Mouse (Mus musculus): ENCODE measurements at regions not wholly inside any gene's neighbourhood (a gene's known extent, or its start where the extent isn't known, plus 50 kb on each side); places are given as distances from the start of the nearest gene placed in this dataset.

DNA sequence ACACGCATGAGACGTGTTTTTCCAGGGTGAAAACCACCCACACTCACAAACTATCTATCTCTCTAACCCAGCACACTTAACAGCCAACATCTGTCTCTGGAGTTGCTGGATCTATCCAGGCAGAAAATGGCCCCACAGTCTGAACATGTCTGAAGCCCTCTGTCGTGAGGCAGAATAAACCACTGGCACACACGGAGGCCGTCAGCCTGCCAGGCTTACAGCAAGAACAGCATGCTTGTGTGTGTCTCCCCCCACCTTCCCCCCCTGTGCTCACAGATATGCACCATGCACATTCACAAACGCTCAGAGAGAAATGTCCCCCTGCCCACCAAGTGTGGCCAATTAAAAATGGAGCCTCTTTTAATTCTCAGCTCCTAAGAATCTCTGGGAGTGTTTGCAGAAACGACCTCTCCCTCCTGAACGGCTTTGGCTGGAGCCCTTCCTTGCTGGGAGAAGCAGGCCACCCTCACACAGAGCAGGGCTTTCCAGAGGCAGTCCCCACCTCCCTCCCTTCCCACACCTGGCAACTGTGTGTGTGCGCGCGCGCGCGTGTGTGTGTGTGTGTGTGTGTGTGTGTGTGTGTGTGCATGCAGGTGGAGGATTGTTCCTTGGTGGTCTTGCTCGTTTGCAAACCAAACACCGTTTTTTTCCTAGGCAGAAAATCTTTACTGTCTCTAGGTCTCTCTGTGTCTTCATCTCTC lies 88.7 kb downstream of the Edn3 start:
- DNase-seq: no peak

DNA sequence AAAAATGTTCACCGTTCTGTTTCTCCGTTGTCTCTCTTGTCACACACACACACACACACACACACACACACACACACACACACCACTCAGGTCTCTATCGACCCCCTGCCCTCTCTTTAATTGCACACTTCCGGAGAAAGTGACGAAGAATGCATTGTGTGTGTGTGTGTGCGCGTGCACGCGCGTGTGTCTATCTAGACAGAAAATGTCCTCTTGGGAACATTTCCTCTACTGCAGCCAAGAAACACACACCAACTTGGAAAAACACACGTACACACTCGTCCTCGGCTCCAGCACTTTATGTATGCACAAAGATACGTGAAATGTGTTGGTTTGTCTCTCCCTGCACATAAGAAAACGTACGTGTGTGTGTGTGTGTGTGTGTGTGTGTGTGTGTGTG lies 90.4 kb downstream of the Edn3 start:
- DNase-seq: no peak

- peak; percentile 90 for DNase-seq
Measured at GRCm38 (mm10) chr2:174851525-174852330, 91.3 kb downstream of the Edn3 start.

- DNase-seq: no peak
Measured at GRCm38 (mm10) chr2:174853786-174854185, 93.4 kb downstream of the Edn3 start.

DNA sequence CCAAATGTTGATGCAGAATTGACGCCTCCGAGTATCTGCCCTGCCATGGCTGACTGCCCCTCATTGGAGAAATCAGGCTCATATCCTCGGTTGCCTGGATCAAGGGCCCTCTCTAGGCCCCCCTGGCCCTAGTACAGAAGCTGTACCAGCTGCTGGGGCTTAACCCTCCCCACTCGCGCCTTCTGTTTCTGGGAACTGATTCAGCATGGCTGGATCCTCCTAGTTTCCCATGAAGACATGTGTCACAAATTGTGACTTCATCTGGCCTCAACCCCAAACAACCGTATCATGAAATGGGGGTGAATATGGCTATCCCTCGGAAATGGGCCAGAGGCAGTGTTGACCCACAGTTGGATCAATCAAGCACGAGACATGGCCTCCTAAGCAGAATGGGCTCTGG lies 95.1 kb downstream of the Edn3 start:
- no peak for DNase-seq

GRCm38 (mm10) chr2:174856135-174856534 lies 95.7 kb downstream of the Edn3 start:
- no peak for DNase-seq

GRCm38 (mm10) chr2:174858011-174858834 lies 97.8 kb downstream of the Edn3 start:
- peak; percentile 87 for DNase-seq

GRCm38 (mm10) chr2:174858835-174859215 lies 98.4 kb downstream of the Edn3 start:
- DNase-seq: no peak

GRCm38 (mm10) chr2:174859533-174859932 lies 99.1 kb downstream of the Edn3 start:
- DNase-seq: peak; percentile 48

GRCm38 (mm10) chr2:174864657-174865056 lies 104.2 kb downstream of the Edn3 start:
- DNase-seq: no peak

DNA sequence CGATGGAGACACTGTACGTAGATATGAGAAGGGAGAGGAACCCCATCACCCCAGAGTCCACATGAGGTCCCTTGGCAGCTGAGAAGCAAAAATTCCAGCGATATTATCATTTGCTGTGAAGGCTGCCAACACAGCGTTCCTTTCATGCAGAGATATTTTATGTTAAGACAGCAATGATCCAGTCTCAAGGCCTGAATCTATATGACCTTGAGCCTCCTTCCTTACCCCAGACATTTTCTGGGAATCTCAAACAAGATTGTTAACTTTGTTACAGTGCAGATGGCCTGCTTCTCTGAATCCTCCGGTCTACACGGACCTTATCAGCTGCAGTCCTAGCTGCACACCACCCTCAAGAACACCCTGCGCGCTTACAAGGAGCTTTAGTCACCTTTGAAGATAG lies 106.1 kb downstream of the Edn3 start:
- DNase-seq: no peak

GRCm38 (mm10) chr2:174867397-174867796 lies 107.0 kb downstream of the Edn3 start:
- DNase-seq: no peak

GRCm38 (mm10) chr2:174868186-174868585 lies 107.8 kb downstream of the Edn3 start:
- DNase-seq: no peak

DNA sequence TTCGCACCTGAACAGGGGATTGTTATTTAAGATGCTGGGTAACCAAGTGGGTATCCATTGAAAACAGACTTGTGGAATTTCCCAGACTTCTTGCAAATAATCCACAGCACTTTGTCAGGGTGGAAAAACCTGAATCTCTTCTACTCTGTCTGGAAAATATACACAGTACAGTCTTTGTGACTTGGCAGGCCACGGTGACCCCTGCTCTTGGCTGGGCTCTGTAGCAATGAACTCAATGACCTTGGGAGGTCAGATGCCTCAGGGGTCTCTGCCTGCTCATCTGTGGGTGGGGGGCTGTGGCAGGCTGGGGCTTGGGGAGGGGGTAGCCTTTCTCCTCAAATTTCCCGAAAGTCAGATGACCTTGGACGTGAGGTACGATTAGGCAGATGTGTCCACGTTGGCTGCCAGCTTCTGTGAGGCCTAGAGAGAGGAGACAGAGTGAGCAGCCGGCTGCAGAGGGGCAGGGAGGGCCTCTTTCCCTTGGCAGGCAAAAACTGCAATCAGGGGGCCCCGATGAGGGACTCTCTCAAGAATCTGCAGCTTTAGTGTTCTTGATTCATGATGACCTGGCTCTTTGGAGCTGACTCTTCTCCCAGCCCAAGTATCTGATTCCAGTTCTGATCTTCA lies 108.4 kb downstream of the Edn3 start:
- DNase-seq: no peak

- DNase-seq: peak; percentile 36
Measured at GRCm38 (mm10) chr2:174870284-174870683, 109.9 kb downstream of the Edn3 start.

DNA sequence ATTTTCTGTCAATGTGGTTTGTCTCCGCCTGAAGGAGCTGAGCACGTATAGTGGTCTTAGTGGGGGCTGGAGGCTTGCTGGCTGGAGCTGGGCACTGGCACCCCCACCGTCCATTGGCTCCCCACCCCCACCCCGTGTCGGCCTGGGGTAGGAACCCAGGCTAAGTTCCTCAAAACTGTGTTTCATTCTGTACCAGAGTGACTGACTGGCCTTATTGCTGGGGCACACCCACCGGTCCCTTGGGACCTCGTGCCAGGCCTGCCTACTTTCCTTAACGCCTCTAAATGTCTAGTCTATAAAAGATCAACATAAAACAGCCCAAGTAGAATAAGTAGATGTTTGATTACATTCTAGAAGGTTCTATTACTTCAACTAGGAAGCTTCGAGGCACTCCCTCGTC lies 110.8 kb downstream of the Edn3 start:
- no peak for DNase-seq

GRCm38 (mm10) chr2:174871844-174872243 lies 111.4 kb downstream of the Edn3 start:
- no peak for DNase-seq

- no peak for DNase-seq
Measured at GRCm38 (mm10) chr2:174876886-174877285, 116.5 kb downstream of the Edn3 start.

DNA sequence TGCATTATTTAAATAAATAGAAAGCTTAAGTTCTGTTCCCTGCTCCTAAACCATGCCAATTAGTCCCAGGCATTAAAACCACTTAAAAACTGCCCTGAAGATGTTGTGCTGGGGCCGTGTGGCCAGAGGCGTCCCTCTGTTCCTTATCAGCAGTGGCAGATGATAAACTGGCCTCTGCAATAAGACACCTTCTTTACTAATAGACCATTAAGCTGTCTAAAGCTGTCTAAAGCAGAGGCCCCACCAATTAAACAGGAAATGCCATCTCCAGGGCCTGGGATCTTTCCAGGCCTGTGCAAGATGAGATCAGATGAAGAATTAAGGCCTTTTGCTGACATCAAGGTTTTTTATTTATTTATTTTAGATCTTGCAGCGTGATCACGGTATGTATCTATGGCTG lies 118.6 kb downstream of the Edn3 start:
- no peak for DNase-seq

DNA sequence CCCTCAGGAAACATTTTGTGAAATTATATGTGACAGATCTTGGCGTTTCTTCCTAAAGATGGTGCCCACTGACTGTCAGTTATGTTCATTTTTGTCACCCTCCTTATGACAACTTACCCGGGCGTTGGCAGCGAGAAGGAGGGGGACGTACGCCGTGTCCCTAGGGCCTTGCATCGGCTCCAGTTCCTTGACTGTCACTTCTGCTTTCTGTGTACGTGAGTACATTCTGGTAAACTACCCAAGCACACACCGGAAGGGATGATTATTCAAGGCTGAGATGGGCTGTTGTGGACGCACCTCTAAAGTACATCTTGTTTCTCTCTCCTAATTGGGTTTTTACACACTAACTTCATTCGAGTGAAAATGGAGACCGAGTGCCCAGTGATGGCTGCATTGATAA lies 120.2 kb downstream of the Edn3 start:
- DNase-seq: no peak

- no peak for DNase-seq
Measured at GRCm38 (mm10) chr2:174884232-174885225, 124.1 kb downstream of the Edn3 start.

GRCm38 (mm10) chr2:174892658-174893057 lies 117.4 kb upstream of the Gm14444 start:
- peak; percentile 56 for DNase-seq
